Mouse (Mus musculus) E14TG2a.4 (cell line): ENCODE results near the gene Ptprc.

Source experiments
- H3K27me3 ChIP-seq: 2 replicates; pipeline ENCODE4 v1.6.1; 2014; ENCODE audit warnings: low read length, control low read depth; ENCODE audit not compliant: insufficient read depth
- H3K36me3 ChIP-seq: 2 replicates; pipeline ENCODE4 v1.6.1; 2014; ENCODE audit warnings: low read length, control low read depth; ENCODE audit not compliant: insufficient read depth
- H3K4me1 ChIP-seq: replicated peaks from 2 replicates; pipeline ENCODE4 v1.6.1; 2014; ENCODE audit warnings: low read depth, low read length, control low read depth
- H3K4me3 ChIP-seq: replicated peaks from 2 replicates; pipeline ENCODE4 v1.5.1; 2014; ENCODE audit warnings: mild to moderate bottlenecking, low read length
- H3K9me3 ChIP-seq: 2 replicates; pipeline ENCODE4 v1.6.1; 2014; ENCODE audit warnings: low read length, control low read depth
- CTCF ChIP-seq: conservative IDR thresholded peaks from 2 replicates; pipeline ENCODE4 v1.5.1; 2014; ENCODE audit warnings: low read length
- NANOG ChIP-seq: IDR thresholded peaks from 2 replicates; pipeline ENCODE4 v1.6.1; 2014; ENCODE audit warnings: borderline replicate concordance, low read length, mixed read lengths
- POU5F1 ChIP-seq: IDR thresholded peaks from 2 replicates; pipeline ENCODE4 v1.6.1; 2014; ENCODE audit warnings: low read length, borderline replicate concordance

Ptprc gene

DNA sequence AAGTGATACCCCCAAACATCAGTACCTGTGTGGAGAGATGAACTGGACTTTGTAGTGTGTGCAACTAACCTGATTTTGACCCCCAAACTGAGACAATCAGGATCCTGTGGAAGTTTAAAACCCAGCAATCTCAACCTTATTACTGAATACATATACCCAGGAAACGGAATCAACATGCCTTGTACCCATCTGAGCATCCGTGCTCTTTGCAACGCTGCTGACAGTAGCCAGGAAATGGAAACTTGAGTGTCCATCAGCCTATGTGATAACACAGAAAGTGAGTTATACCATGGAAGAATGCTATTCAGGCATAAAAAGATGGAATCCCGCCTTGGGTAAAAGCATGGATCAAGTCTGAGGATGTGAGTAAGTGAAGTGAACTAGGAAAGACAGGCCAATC is 34.7 kb downstream of the Ptprc start:
- Histone ChIP-seq H3K4me1 (no peaks in the 10 kb centered on the region), H3K27me3 (no peaks in the 10 kb centered on the region), H3K9me3 (no peaks in the 10 kb centered on the region), H3K36me3 (no peaks in the 10 kb centered on the region), H3K4me3 (no peak overlapping the region)
- TF ChIP-seq NANOG: no peak
- no peak for TF ChIP-seq CTCF
- TF ChIP-seq POU5F1: no peak

- Histone ChIP-seq H3K9me3 (no peaks in the 10 kb centered on the region), H3K36me3 (no peaks in the 10 kb centered on the region), H3K4me3 (no peak overlapping the region), H3K27me3 (no peaks in the 10 kb centered on the region), H3K4me1 (no peaks in the 10 kb centered on the region)
- TF ChIP-seq NANOG (no peak), CTCF (no peak), POU5F1 (no peak)
Observed at GRCm38 (mm10) chr1:138137696-138138095, 37.8 kb downstream of the Ptprc start.

DNA sequence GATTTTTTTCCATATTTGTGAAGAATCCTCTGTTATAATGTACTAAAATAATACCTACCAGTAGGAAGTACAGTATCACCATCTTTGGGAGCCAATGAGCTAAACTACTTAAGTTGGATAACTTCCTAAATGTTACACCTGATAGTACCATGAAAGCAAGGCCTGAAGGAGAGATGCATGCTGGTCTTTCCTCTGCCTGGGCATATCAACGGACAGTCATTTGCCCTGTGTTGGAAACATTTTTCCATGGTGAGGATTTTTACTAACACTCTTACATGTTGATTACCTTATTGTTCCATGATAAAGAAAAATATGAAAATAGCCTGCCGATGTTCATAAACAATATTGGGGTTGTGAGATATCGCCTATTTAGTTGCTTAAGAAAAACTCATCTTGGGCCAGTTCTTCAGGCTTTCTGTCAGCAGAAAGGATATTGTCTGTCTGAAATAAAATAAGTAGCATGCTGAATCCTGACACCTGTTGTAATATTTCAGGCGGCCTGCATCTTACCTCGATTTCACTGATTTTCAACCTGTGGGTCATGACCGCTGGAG is 38.4 kb downstream of the Ptprc start:
- Histone ChIP-seq H3K9me3 (no peaks in the 10 kb centered on the region), H3K4me1 (no peaks in the 10 kb centered on the region), H3K36me3 (no peaks in the 10 kb centered on the region), H3K4me3 (no peak overlapping the region), H3K27me3 (no peaks in the 10 kb centered on the region)
- TF ChIP-seq NANOG (no peak), POU5F1 (no peak), CTCF (no peak)

DNA sequence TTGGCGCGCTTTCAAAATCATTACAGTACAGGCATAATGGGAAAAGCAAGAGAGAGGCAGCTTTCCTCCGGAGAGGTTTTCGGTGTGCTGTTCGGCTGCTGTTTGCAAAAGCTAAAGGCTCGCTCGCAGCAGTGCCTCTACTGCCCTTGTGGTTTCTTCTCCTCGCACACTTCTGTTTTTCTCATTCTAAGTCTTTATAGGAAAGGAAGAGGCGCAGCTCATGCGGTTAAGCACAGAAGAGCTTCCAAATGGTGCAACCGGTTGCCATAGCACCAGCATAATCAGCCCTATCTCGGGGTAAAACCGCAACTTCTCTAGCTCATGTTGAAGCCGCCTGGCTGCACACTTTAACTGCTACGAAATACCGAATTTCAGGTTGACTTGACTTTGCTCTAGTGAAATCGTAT is 39.1 kb downstream of the Ptprc start:
- TF ChIP-seq CTCF (no peak), NANOG (no peak), POU5F1 (no peak)
- no peaks in the 10 kb centered on the region for H3K27me3 ChIP-seq
- no peaks in the 10 kb centered on the region for H3K4me1 ChIP-seq
- H3K36me3 ChIP-seq: no peaks in the 10 kb centered on the region
- no peaks in the 10 kb centered on the region for H3K9me3 ChIP-seq
- H3K4me3 ChIP-seq: no peak overlapping the region

GRCm38 (mm10) chr1:138135637-138136372 is 39.7 kb downstream of the Ptprc start:
- no peaks in the 10 kb centered on the region for H3K4me1 ChIP-seq
- H3K9me3 ChIP-seq: no peaks in the 10 kb centered on the region
- H3K4me3 ChIP-seq: no peak overlapping the region
- TF ChIP-seq NANOG (no peak), POU5F1 (no peak), CTCF (no peak)
- H3K36me3 ChIP-seq: no peaks in the 10 kb centered on the region
- H3K27me3 ChIP-seq: no peaks in the 10 kb centered on the region

- no peaks in the 10 kb centered on the region for H3K36me3 ChIP-seq
- H3K4me1 ChIP-seq: no peaks in the 10 kb centered on the region
- no peak for TF ChIP-seq CTCF
- no peak for TF ChIP-seq NANOG
- TF ChIP-seq POU5F1: no peak
- no peaks in the 10 kb centered on the region for H3K27me3 ChIP-seq
- no peak overlapping the region for H3K4me3 ChIP-seq
- no peaks in the 10 kb centered on the region for H3K9me3 ChIP-seq
Observed at GRCm38 (mm10) chr1:138135117-138135516, 40.4 kb downstream of the Ptprc start.

DNA sequence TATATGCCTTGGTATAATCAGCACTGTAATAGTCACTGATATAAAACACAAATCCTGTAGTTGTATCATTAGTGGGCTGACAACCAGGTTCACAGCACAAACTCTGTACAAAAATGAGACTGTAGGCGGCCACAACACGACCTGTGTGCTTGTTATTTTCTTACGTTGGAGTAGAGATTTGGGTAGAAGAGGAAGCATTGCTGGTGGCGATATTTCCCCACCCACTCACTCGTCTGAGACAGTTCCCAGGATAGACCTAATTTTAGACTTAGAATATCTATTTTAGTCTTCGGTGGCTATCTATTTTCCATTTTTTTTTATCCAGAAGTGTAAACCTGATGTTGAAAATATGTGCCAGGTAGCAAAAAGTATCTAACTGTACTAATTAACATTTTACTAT is 41.2 kb downstream of the Ptprc start:
- Histone ChIP-seq H3K27me3 (no peaks in the 10 kb centered on the region), H3K36me3 (no peaks in the 10 kb centered on the region), H3K4me1 (no peaks in the 10 kb centered on the region), H3K4me3 (no peak overlapping the region), H3K9me3 (no peaks in the 10 kb centered on the region)
- TF ChIP-seq CTCF: no peak
- TF ChIP-seq NANOG: no peak
- TF ChIP-seq POU5F1: no peak

- no peaks in the 10 kb centered on the region for H3K36me3 ChIP-seq
- H3K27me3 ChIP-seq: no peaks in the 10 kb centered on the region
- H3K4me1 ChIP-seq: no peaks in the 10 kb centered on the region
- TF ChIP-seq POU5F1 (no peak), NANOG (no peak), CTCF (no peak)
- no peaks in the 10 kb centered on the region for H3K9me3 ChIP-seq
- no peak overlapping the region for H3K4me3 ChIP-seq
Observed at GRCm38 (mm10) chr1:138131739-138132138, 43.8 kb downstream of the Ptprc start.

- H3K27me3 ChIP-seq: no peaks in the 10 kb centered on the region
- H3K36me3 ChIP-seq: no peaks in the 10 kb centered on the region
- no peak overlapping the region for H3K4me3 ChIP-seq
- H3K4me1 ChIP-seq: no peaks in the 10 kb centered on the region
- H3K9me3 ChIP-seq: no peaks in the 10 kb centered on the region
- no peak for TF ChIP-seq NANOG
- no peak for TF ChIP-seq CTCF
- TF ChIP-seq POU5F1: no peak
Observed at GRCm38 (mm10) chr1:138130145-138130544, 45.4 kb downstream of the Ptprc start.
